Mouse (Mus musculus) CD4-positive, CD25-positive, alpha-beta regulatory T cell, adult 2 months (primary cell): ENCODE results near the gene Skint2.

ENCODE experiments used
- DNase-seq: peaks from one replicate; pipeline ENCODE4 v3.0.0-alpha.2; 2012; ENCODE audit warnings: low read depth, low spot score

Gene Skint2

GRCm38 (mm10) chr4:112556894-112557293 lies at the start of gene Skint2:
Skint2 (plus strand) TSS chr4:112557194.
- DNase-seq, result no peak
